Mouse (Mus musculus): ENCODE results near the gene Gp5. TPM values are rescaled to one million over a fixed set of nuclear protein-coding genes. Genes with fewer than 3 reads are reported as not detected.

The Gp5 gene
- polyA plus RNA-seq, 1 experiment from 2014 or later, result 2.4 TPM

- Histone ChIP-seq H3K4me1 (replicated peaks; ENCODE audit: control insufficient read depth, insufficient read depth, low read length) (no peaks in the 10 kb centered on the region), H3K4me2 (replicated peaks; ENCODE audit: low read depth, low read length) (no peak overlapping the region), H3K4me3 (ENCODE audit: low read depth, low read length) (no peak overlapping the region), H3K36me3 (ENCODE audit: control insufficient read depth, insufficient read depth, low read length) (no peaks in the 10 kb centered on the region), H3K9me3 (ENCODE audit: control insufficient read depth, low read length) (no peaks in the 10 kb centered on the region), H3K27ac (ENCODE audit: low read depth, low read length) (no peak overlapping the region), H3K9ac (ENCODE audit: low read depth, low read length) (no peak overlapping the region), H3K27me3 (ENCODE audit: control insufficient read depth, insufficient read depth, low read length) (no peaks in the 10 kb centered on the region; the same call in 1 of the 2 replicates)
- ATAC-seq (ENCODE audit: low FRiP score) (no peak), DNase-seq (ENCODE audit: low spot score) (no peak)
- 71% methylated on average over 8 of the region's 8 CpGs for WGBS
These were observed 39.3 kb downstream of the Gp5 start for GRCm38 (mm10) chr16:30271223-30271761.

- no peaks in the 10 kb centered on the region for H3K4me1 ChIP-seq (replicated peaks; ENCODE audit: control insufficient read depth, insufficient read depth, low read length)
- no peak within 1 kb of the TSS for H3K9ac ChIP-seq (ENCODE audit: low read depth, low read length)
- ATAC-seq (ENCODE audit: low FRiP score) (no peak), DNase-seq (ENCODE audit: low spot score) (no peak)
- no peaks in the 10 kb centered on the region; the same call in 1 of the 2 replicates for H3K27me3 ChIP-seq (ENCODE audit: control insufficient read depth, insufficient read depth, low read length)
- no peaks in the 10 kb centered on the region for H3K9me3 ChIP-seq (ENCODE audit: control insufficient read depth, low read length)
- no peak within 1 kb of the TSS for H3K4me2 ChIP-seq (replicated peaks; ENCODE audit: low read depth, low read length)
- no peak within 1 kb of the TSS for H3K27ac ChIP-seq (ENCODE audit: low read depth, low read length)
- 74% methylated on average over 5 of the region's 5 CpGs for WGBS
- H3K4me3 ChIP-seq (ENCODE audit: low read depth, low read length), result no peak within 1 kb of the TSS
- no peaks in the 10 kb centered on the region for H3K36me3 ChIP-seq (ENCODE audit: control insufficient read depth, insufficient read depth, low read length)
These were observed 43.2 kb downstream of the Gp5 start, which contains the start of gene Cpn2 for GRCm38 (mm10) chr16:30267359-30267758. Gene Cpn2, minus strand, starts transcription at chr16:30267499.

GRCm38 (mm10) chr16:30266561-30266960, 44.0 kb downstream of the Gp5 start:
- Histone ChIP-seq H3K36me3 (ENCODE audit: control insufficient read depth, insufficient read depth, low read length) (no peaks in the 10 kb centered on the region), H3K4me3 (ENCODE audit: low read depth, low read length) (no peak overlapping the region), H3K9ac (ENCODE audit: low read depth, low read length) (no peak overlapping the region), H3K27ac (ENCODE audit: low read depth, low read length) (no peak overlapping the region), H3K4me2 (replicated peaks; ENCODE audit: low read depth, low read length) (no peak overlapping the region), H3K9me3 (ENCODE audit: control insufficient read depth, low read length) (no peaks in the 10 kb centered on the region), H3K27me3 (ENCODE audit: control insufficient read depth, insufficient read depth, low read length) (no peaks in the 10 kb centered on the region; the same call in 1 of the 2 replicates), H3K4me1 (replicated peaks; ENCODE audit: control insufficient read depth, insufficient read depth, low read length) (no peaks in the 10 kb centered on the region)
- ATAC-seq (ENCODE audit: low FRiP score) (no peak), DNase-seq (ENCODE audit: low spot score) (no peak)
- 77% methylated on average over 5 of the region's 5 CpGs for WGBS

- DNase-seq (ENCODE audit: low spot score) (no peak), ATAC-seq (ENCODE audit: low FRiP score) (no peak)
- Histone ChIP-seq H3K36me3 (ENCODE audit: control insufficient read depth, insufficient read depth, low read length) (no peaks in the 10 kb centered on the region), H3K9ac (ENCODE audit: low read depth, low read length) (no peak overlapping the region), H3K4me2 (replicated peaks; ENCODE audit: low read depth, low read length) (no peak overlapping the region), H3K9me3 (ENCODE audit: control insufficient read depth, low read length) (no peaks in the 10 kb centered on the region), H3K4me1 (replicated peaks; ENCODE audit: control insufficient read depth, insufficient read depth, low read length) (no peaks in the 10 kb centered on the region), H3K27me3 (ENCODE audit: control insufficient read depth, insufficient read depth, low read length) (no peaks in the 10 kb centered on the region; the same call in 1 of the 2 replicates), H3K27ac (ENCODE audit: low read depth, low read length) (no peak overlapping the region), H3K4me3 (ENCODE audit: low read depth, low read length) (no peak overlapping the region)
- WGBS, result 84% methylated on average over 4 of the region's 4 CpGs
These were observed 45.0 kb downstream of the Gp5 start for GRCm38 (mm10) chr16:30265611-30266010.

- no peaks in the 10 kb centered on the region for H3K36me3 ChIP-seq (ENCODE audit: control insufficient read depth, insufficient read depth, low read length)
- H3K27ac ChIP-seq (ENCODE audit: low read depth, low read length), result no peak overlapping the region
- H3K27me3 ChIP-seq (ENCODE audit: control insufficient read depth, insufficient read depth, low read length), result no peaks in the 10 kb centered on the region; the same call in 1 of the 2 replicates
- H3K9me3 ChIP-seq (ENCODE audit: control insufficient read depth, low read length), result no peaks in the 10 kb centered on the region
- no peak overlapping the region for H3K9ac ChIP-seq (ENCODE audit: low read depth, low read length)
- DNase-seq (ENCODE audit: low spot score) (no peak), ATAC-seq (ENCODE audit: low FRiP score) (0 out of 2 replicates have a peak, but pooled peaks have one; percentile 27)
- H3K4me2 ChIP-seq (replicated peaks; ENCODE audit: low read depth, low read length), result no peak overlapping the region
- no peak overlapping the region for H3K4me3 ChIP-seq (ENCODE audit: low read depth, low read length)
- H3K4me1 ChIP-seq (replicated peaks; ENCODE audit: control insufficient read depth, insufficient read depth, low read length), result no peaks in the 10 kb centered on the region
- 52% methylated on average over 4 of the region's 4 CpGs for WGBS
These were observed 47.4 kb downstream of the Gp5 start for GRCm38 (mm10) chr16:30263156-30263555.

GRCm38 (mm10) chr16:30262664-30263063, 47.9 kb downstream of the Gp5 start:
- no peak for ATAC-seq (ENCODE audit: low FRiP score)
- WGBS, result 0% methylated on average over 2 of the region's 2 CpGs
- H3K27me3 ChIP-seq (ENCODE audit: control insufficient read depth, insufficient read depth, low read length), result no peaks in the 10 kb centered on the region; the same call in 1 of the 2 replicates

GRCm38 (mm10) chr16:30262157-30262556, 48.4 kb downstream of the Gp5 start:
- H3K9me3 ChIP-seq (ENCODE audit: control insufficient read depth, low read length), result no peaks in the 10 kb centered on the region
- no peaks in the 10 kb centered on the region for H3K4me1 ChIP-seq (replicated peaks; ENCODE audit: control insufficient read depth, insufficient read depth, low read length)
- no peak overlapping the region for H3K9ac ChIP-seq (ENCODE audit: low read depth, low read length)
- no peak overlapping the region for H3K4me3 ChIP-seq (ENCODE audit: low read depth, low read length)
- H3K4me2 ChIP-seq (replicated peaks; ENCODE audit: low read depth, low read length), result no peak overlapping the region
- 90% methylated on average over 10 of the region's 10 CpGs for whole genome bisulfite sequencing
- ATAC-seq (ENCODE audit: low FRiP score) (no peak), DNase-seq (ENCODE audit: low spot score) (no peak)
- H3K27me3 ChIP-seq (ENCODE audit: control insufficient read depth, insufficient read depth, low read length), result no peaks in the 10 kb centered on the region; the same call in 1 of the 2 replicates
- H3K27ac ChIP-seq (ENCODE audit: low read depth, low read length), result no peak overlapping the region
- no peaks in the 10 kb centered on the region for H3K36me3 ChIP-seq (ENCODE audit: control insufficient read depth, insufficient read depth, low read length)

More at GRCm38 (mm10) chr16:30262664-30263063, 47.9 kb downstream of the Gp5 start:
- H3K27ac ChIP-seq (ENCODE audit: low read depth, low read length), result no peak overlapping the region
- no peaks in the 10 kb centered on the region for H3K36me3 ChIP-seq (ENCODE audit: control insufficient read depth, insufficient read depth, low read length)
- H3K4me1 ChIP-seq (replicated peaks; ENCODE audit: control insufficient read depth, insufficient read depth, low read length), result no peaks in the 10 kb centered on the region
- peak; percentile 86 for DNase-seq (ENCODE audit: low spot score)
- H3K4me2 ChIP-seq (replicated peaks; ENCODE audit: low read depth, low read length), result no peak overlapping the region
- no peak overlapping the region for H3K9ac ChIP-seq (ENCODE audit: low read depth, low read length)
- H3K4me3 ChIP-seq (ENCODE audit: low read depth, low read length), result no peak overlapping the region
- no peaks in the 10 kb centered on the region for H3K9me3 ChIP-seq (ENCODE audit: control insufficient read depth, low read length)

GRCm38 (mm10) chr16:30261341-30261740, 49.2 kb downstream of the Gp5 start:
- no peak overlapping the region for H3K4me3 ChIP-seq (ENCODE audit: low read depth, low read length)
- 91% methylated on average over 9 of the region's 9 CpGs for WGBS
- H3K9me3 ChIP-seq (ENCODE audit: control insufficient read depth, low read length), result no peaks in the 10 kb centered on the region
- H3K27me3 ChIP-seq (ENCODE audit: control insufficient read depth, insufficient read depth, low read length), result no peaks in the 10 kb centered on the region
- H3K4me2 ChIP-seq (replicated peaks; ENCODE audit: low read depth, low read length), result no peak overlapping the region
- H3K36me3 ChIP-seq (ENCODE audit: control insufficient read depth, insufficient read depth, low read length), result no peaks in the 10 kb centered on the region
- DNase-seq (ENCODE audit: low spot score) (no peak), ATAC-seq (ENCODE audit: low FRiP score) (no peak)
- no peaks in the 10 kb centered on the region for H3K4me1 ChIP-seq (replicated peaks; ENCODE audit: control insufficient read depth, insufficient read depth, low read length)
- no peak overlapping the region for H3K27ac ChIP-seq (ENCODE audit: low read depth, low read length)
- no peak overlapping the region for H3K9ac ChIP-seq (ENCODE audit: low read depth, low read length)

- no peak overlapping the region for H3K4me3 ChIP-seq (ENCODE audit: low read depth, low read length)
- 86% methylated on average over 15 of the region's 15 CpGs for WGBS
- no peaks in the 10 kb centered on the region for H3K36me3 ChIP-seq (ENCODE audit: control insufficient read depth, insufficient read depth, low read length)
- no peak for ATAC-seq (ENCODE audit: low FRiP score)
- no peak for DNase-seq (ENCODE audit: low spot score)
- H3K27me3 ChIP-seq (ENCODE audit: control insufficient read depth, insufficient read depth, low read length), result no peaks in the 10 kb centered on the region
- H3K27ac ChIP-seq (ENCODE audit: low read depth, low read length), result no peak overlapping the region
- no peak overlapping the region for H3K9ac ChIP-seq (ENCODE audit: low read depth, low read length)
- no peak overlapping the region for H3K4me2 ChIP-seq (replicated peaks; ENCODE audit: low read depth, low read length)
- no peaks in the 10 kb centered on the region for H3K4me1 ChIP-seq (replicated peaks; ENCODE audit: control insufficient read depth, insufficient read depth, low read length)
- no peaks in the 10 kb centered on the region for H3K9me3 ChIP-seq (ENCODE audit: control insufficient read depth, low read length)
These were observed 50.5 kb downstream of the Gp5 start for GRCm38 (mm10) chr16:30260012-30260635.

All from hindbrain, embryonic 11.5 days (tissue).